Mouse (Mus musculus) gastrocnemius, postnatal 10 days (tissue): Measurements from ENCODE around the gene Arhgap32. TPM values are rescaled to one million over a fixed set of nuclear protein-coding genes. Genes with fewer than 3 reads are reported as not detected.

Experiments
- DNase-seq: peaks from one replicate; pipeline ENCODE4 v3.0.0; 2021; ENCODE audit warnings: mixed read lengths
- total RNA-seq, 2 experiments: library from RNA; stranded (reverse); gene quantifications; 2 replicates each; pipeline ENCODE4 v1.2.3; 2021

The Arhgap32 gene
- total RNA-seq, 2 experiments from 2014 or later = 23.4 to 29.5 TPM

- no peak for DNase-seq
Observed at GRCm38 (mm10) chr9:32192295-32193073, 76.5 kb downstream of the Arhgap32 start.

DNA sequence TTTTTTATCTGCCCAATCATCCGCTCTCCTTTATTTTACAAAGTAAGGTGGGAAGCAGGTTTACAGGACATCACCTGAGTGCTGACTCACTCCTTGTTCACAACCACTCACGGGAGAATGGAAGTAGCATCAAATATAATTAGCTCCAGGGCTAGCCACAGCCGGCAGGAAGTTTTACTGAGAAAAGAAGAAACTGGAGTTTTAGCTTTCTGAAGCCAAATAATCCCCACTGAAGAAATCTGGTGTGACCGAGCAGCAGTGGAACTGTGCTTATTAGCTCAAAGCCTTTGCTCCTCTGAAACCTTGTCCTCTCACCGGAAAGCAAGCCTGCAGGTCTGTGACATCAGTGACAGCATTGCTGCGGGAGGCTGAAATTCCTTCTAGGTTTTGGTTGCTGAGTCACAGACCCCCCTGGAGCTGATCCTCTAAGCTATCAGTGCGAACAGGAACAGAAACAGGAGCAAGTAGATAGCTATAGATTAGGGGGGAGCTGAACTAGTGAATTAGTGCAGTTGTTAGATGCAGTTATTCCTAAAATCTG lies 88.6 kb downstream of the Arhgap32 start:
- no peak for DNase-seq

DNA sequence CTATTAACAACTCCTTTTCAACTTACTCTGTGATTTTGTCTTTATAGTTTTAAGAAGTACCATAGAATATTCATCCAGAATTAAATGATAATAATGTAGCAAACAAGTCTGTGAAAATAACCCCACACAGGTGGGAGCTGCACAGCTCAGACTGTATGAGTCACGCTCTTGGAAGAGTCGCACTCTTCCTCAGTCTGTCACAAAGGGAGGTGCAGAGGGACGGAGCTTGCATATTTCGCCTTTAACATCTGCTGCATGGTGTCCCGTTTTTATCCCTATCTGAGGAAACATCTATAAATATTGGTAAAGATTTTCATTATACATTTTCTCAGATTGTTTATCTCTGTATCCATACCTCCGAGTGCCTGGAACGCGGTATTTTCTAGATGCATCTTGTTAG lies 91.2 kb downstream of the Arhgap32 start:
- no peak for DNase-seq

DNA sequence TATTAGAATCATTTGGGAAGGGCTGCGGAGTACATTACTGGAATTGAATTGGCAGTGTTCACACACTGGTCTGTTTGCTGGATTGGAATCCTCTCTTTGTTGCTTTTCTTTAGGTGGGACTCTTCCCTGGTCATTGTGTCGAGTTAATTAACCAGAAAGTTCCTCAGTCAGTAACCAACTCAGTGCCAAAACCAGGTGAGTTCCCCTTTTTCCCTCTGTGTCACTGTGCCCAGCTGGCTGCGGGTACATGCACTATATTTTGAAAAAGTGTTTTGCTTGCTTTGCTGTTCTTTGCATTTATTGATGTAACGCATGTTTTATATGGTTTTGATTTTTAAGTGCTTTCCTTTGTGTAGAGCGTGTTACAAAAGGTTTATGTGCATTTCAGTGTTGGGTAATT lies 92.1 kb downstream of the Arhgap32 start:
- DNase-seq = no peak

DNA sequence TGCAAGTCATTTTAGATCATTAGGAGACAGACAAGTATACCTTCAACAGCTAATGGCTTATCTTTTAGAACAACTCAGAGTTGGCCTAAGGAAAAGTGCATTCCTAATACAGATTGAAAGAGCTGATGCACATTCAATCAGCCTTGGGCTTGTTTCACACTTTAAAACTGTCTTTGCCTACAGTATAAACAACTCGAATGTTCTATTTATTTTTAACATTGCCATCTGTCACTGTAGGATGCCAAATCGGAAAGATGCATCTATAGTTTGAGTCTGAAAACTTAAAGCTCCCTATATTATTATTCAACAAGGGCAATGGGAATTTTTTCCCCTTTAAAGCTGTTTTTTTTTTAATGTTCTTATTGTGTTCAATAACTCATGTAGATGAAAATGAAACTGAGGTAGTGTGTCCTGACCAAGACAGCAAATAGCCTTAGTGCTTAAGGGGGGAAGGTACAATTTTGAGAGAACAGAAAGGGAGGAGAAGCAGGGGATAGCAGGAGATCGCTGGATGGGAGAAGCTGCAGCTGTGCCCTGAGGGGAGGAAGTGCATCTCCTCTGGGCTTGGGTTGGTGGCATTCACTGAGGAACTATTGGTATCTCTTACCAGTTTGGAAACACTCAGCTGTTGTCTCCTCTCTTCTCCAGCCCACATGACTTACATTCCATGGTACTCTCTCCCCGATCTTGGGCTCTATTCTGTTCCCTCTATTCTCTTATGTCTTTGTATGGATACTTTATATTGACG lies 101.1 kb downstream of the Arhgap32 start:
- no peak for DNase-seq

DNA sequence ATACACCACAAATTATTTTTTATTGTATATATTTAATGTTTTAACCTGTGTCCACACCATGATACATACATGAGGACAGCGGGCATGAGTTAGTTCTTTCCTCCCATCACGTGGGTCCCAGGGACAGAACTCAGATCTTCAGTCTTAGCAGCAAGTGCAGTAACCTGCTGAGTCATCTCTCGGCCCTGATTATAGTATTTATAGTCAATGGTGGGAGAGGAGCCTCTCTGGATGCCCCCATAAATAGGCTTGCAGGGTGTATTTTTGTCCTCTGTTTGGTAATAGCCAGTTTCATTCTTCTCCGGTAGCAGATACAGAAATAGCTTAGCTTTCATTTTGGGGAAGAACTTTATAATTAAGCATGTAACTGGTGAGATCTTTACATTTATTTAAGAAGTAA lies 103.5 kb downstream of the Arhgap32 start:
- DNase-seq = no peak

DNA sequence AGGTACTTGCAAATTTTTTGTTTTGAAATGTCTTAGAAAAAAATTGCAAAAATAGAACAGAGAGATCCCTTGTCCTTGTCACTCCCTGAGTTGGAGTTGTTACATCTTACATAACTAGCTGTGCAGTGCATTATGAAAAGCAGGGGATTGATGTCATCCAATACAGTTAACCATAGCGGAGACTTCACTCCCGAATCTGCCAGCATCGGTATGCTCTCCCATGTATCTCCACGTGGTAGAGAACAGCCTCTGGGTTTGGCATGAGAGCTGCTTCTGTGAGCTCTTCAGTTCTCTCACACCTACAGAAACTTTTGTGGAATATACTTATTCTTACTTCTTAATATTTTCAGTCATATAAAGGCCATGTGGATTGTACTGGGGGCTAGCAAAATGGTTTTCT lies 106.2 kb downstream of the Arhgap32 start:
- DNase-seq = no peak

DNA sequence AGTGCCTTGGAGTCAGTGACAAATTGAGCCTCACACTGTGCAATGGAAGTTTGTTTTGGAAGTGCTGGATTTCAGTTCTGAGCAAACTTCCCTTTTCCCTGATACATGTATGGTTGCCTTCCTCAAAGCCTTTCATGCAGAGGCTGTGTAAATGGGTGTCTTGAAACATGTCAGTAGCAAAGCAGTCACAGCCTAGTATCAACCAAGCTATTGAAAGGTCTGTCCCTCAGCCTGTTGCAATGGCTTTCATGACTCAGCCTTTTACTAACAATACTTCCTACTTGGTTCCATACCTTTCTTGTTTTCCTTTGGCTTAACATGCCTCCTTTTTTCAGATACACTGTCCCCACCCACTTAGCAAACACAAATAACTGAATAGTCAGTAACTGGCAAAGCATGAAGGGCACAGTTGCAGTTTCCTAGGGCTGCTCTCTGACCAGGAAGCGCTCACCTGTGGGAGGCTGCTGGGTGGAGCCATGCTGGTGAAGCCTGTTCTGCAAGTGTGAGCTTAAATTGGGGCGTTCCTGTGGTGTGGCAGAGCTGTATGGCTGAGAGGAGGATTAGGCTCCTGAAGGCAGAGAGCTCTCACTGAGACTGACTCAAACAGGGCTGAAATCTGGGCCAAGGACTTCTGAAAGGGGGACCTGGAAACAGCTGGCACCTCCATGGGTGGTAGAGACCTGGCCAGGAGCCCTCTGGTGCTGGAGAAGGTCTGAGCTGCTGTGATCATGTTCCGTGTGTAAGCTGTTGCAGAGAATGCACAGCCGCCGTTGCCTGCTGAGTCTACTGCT lies 108.0 kb downstream of the Arhgap32 start:
- no peak for DNase-seq

GRCm38 (mm10) chr9:32224937-32225336 lies 109.0 kb downstream of the Arhgap32 start:
- no peak for DNase-seq

DNA sequence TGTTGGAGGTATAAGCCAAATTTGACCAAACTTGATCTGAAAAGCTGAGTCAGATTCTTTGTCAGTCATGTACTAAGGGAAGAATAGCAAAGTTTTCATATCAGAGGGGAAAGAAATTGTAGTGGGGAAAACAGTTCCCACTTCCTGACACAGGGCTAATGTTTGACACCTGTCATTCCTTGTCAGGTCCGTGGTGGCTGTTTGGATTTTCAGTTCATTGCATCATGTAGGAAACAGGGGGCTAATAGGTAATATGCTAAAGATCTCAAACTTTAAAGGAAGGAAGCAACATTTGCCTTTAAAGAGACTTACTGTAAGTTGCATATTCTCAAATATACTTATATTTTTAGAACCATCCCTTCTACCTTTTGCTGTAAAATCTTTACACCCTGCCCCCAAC lies 109.6 kb downstream of the Arhgap32 start:
- DNase-seq = no peak

- DNase-seq = no peak
Observed at GRCm38 (mm10) chr9:32227034-32227433, 111.1 kb downstream of the Arhgap32 start.

DNA sequence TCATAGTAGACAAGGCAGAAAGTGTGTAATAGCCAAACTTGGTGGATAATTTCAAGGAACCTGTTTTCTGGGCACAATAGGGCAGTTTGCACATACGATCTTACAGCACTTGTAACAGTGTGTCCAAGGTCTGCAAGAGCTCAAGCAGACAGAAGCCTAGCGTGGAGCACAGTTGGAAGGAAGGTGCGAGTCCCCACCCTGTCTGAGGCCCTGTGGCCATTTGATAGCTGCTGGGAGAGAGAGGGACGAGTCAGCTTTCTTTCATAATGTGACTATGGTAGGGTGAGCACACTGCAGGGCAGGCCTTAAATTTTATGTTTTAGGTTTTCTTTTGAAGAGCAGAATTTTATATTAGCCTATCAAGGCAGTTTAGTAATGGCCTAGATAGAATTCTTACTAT lies 117.7 kb downstream of the Arhgap32 start:
- no peak for DNase-seq

- DNase-seq = no peak
Observed at GRCm38 (mm10) chr9:32234767-32235489, 119.0 kb downstream of the Arhgap32 start.

- no peak for DNase-seq
Observed at GRCm38 (mm10) chr9:32238899-32239298, 123.0 kb downstream of the Arhgap32 start.

- no peak for DNase-seq
Observed at GRCm38 (mm10) chr9:32239427-32239826, 123.5 kb downstream of the Arhgap32 start.

DNA sequence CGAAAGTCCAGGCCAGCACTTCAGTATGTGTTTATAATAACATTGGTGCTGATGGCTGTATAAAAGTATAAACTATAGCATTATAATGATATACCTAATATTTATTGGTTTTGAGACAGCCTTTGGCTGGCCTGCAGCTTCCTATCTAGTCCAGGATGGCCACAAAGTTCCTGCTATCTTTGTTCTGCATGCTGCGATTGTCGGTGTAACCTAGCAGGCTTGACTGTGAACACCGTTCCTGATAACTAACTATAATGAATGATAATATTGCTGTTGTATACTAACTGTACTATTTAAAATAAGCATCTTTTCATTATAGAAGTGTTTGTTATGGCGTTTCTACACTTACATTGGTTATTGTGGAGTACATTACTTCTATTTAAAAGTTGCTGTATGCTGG lies 124.5 kb downstream of the Arhgap32 start:
- DNase-seq = no peak

DNA sequence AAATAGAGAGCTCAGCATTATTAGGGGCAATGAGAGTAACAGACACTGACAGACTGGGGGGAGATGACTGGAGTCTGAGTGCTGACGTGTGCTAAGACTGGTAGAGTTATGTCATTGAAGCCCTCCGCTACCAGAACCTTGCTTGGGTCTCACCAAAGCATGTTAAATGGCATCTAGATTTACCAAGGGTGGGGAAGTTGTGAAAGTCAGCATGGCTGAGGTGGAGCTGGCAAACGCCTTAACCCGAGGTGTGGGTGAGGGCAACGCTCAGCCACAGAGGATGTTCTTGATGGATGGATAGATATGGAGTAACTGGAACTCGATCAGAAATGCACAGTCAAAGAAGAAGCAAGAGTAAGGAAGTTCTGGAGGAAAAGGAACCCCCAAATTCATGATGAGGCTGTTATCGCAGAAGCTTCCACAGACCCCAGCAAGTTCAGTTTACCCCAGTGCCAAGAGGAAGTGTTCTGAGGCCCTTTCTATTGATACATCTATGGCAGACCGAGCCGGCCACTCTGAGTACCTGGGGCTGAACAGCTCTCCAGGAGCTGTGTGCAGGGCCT lies 125.8 kb downstream of the Arhgap32 start:
- DNase-seq = no peak

GRCm38 (mm10) chr9:32242921-32243617 lies 127.1 kb downstream of the Arhgap32 start:
- DNase-seq = no peak

- DNase-seq = no peak
Observed at GRCm38 (mm10) chr9:32245237-32245636, 129.3 kb downstream of the Arhgap32 start.

DNA sequence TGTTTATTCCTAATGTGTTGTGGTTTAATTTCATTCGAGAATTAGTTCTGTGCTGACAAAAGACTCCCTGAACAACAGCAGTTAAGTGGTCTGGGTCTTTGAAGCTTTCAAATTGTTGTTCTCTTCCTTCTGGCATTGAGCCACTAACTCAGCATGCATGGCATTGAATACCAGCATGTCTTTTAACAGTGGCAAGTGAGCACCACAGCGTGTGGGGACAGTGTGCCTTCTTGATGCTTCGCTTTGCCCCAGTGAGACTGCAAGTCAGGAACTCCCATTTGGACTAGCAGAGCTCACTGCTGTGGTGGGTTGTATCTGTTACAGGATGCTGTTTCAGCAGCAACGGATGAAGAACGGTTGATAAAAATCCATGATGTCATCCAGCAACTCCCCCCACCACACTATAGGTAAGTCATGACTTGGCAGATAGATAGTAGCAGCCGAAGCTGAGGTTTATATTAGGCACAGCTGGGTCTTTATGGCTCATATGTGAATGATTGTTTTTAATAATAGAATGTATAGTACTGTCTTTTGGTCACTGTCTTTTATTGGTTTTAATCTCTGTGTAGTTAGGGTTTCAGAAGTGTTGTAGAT lies 130.3 kb downstream of the Arhgap32 start:
- no peak for DNase-seq

- DNase-seq = no peak
Observed at GRCm38 (mm10) chr9:32250486-32250885, 134.6 kb downstream of the Arhgap32 start.
